Mouse (Mus musculus): Measurements from ENCODE around the gene Ppm1d.

DNA sequence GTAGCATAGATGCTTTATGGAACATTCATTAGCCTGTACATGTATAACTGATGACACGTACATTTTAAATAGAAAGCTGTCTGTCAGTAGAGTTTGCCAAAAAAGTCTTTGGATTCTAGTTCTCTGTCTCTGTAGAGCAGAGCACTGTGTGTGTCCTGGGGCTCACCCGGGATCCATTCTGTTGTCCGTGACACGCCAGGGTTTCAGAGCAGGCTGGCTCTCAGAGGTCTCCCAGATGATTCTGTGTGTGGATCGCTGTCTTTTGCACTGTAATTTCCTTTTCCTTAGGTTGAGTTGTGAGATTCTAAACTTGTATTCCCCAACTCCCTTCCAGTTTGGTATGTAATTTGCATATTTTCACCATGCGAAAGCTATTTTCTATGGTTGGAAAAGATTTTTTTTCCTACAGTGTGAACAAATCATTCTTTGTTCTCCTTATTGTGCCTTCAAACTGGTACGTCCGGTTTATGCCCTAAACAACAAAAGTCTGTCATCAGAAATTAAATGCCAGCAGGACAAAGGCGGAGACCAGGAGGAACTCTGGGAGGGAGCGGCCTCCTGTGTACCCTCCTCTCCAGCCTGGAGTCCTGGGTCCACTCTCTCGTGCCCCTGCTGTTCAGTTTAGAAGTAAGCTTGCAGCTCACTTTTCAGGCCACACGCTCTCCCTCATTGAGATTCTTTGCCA is 81.3 kb downstream of the Ppm1d start:
- TF ChIP-seq CTCF (IDR thresholded peaks at IDR 0.05; ENCODE audit: control insufficient read depth, insufficient read depth, insufficient read length) = no peak
- no peak for TF ChIP-seq CEBPB (IDR thresholded peaks at IDR 0.05; ENCODE audit: low read depth)
- TF ChIP-seq MYOD1 (IDR thresholded peaks at IDR 0.05; ENCODE audit: control insufficient read depth, insufficient read length, low read depth) = no peak
- no peak for TF ChIP-seq USF1 (IDR thresholded peaks at IDR 0.05; ENCODE audit: low read depth)
- TF ChIP-seq MAX (IDR thresholded peaks at IDR 0.05) = no peak
